Mouse (Mus musculus): ENCODE data around the gene Mpzl2. TPM values are rescaled to one million over a fixed set of nuclear protein-coding genes. Genes with fewer than 3 reads are reported as not detected.

Gene Mpzl2
- polyA plus RNA-seq, 1 experiment from 2014 or later: 3.5 TPM

DNA sequence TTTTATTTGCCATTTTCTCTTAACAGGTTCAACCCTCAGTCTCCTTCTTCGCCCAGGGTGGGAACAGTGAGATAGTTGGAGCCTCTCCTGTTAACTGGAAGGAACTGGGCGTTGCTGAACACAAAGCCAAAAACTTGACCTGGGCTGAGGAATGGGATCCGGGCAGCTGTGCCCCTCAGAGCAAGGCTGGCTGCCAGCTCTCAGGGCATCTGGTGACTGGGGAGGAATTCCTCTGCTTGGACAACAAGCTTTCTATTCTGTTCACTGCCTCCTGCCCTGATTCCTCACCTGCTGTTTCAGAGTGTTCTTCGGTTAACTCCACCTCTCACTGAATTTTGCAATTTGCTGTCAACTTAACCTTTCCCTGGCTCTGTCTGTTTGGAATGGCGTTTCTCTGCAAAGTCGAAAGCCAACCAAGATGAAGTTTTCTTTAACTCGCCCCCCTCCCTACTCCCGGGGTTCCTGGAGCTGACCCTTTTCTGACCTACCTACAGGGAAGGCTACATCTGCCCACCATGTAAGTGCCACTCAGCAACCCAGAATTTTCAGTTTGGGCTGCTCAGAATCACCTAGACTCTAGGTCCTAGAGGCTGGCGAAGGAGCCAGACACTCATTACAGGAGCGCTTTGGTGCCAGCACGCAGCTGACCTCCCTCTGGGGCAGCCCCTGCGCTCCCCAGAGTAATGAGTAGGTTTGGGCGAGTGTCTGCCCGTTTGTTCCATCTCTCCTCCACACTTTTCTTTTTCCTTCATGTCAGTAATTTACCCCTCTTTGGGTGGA is 657 bp downstream of the Mpzl2 start:
- Histone ChIP-seq H3K27me3 (ENCODE audit: poor library complexity, severe bottlenecking) (peaks cover 70% of the 10 kb centered on the region), H3K36me3 (replicated peaks) (no peaks in the 10 kb centered on the region), H3K27ac (no peak overlapping the region), H3K4me3 (peak overlapping the region; percentile 6; the same call in 1 of the 2 replicates), H3K9me3 (no peaks in the 10 kb centered on the region), H3K4me1 (peaks cover 31% of the 10 kb centered on the region)
- no peak for DNase-seq (ENCODE audit: extremely low spot score, low spot score)
- 18% methylated on average over 14 of the region's 14 CpGs for WGBS

DNA sequence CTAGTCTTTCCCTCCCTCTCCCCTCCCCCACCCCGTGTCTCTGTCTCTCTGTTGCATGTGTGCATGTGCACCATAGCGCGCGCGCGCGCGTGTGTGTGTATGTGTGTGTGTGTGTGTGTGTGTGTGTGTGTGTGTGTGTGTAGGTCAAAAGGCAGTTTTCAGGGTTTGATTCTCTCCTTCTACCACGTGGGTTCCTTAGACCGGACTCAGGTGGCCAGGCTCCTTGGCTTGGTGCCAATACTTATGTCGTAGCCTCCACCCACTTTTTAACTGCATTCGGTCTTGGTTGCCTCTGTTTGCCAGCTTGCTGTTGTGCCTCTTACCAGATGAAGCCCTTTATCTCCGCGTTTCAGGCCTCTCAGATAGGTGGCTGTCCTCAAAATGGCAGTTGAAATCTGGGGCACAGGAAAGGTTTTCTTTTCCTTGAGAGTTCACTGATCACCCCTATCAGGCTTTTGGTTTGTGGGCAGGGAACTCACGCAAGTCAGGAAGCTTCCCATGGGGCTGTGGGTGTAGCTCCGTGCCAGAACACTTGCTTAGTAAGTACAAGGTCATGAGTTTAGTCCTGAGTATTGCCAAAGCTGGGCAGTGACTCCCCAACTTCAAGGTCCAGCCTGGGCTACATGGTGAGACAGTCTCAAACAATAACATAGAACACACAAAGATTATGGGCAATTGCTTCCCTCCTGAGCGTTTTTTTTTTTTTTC is 1.7 kb downstream of the Mpzl2 start:
- peaks cover 70% of the 10 kb centered on the region for H3K27me3 ChIP-seq (ENCODE audit: poor library complexity, severe bottlenecking)
- peak overlapping the region; percentile 6 for H3K4me3 ChIP-seq
- no peak for DNase-seq (ENCODE audit: extremely low spot score, low spot score)
- H3K9me3 ChIP-seq: no peaks in the 10 kb centered on the region
- H3K27ac ChIP-seq: no peak overlapping the region
- H3K4me1 ChIP-seq: peaks cover 31% of the 10 kb centered on the region
- WGBS: 38% methylated on average over 17 of the region's 17 CpGs
- no peaks in the 10 kb centered on the region for H3K36me3 ChIP-seq (replicated peaks)

DNA sequence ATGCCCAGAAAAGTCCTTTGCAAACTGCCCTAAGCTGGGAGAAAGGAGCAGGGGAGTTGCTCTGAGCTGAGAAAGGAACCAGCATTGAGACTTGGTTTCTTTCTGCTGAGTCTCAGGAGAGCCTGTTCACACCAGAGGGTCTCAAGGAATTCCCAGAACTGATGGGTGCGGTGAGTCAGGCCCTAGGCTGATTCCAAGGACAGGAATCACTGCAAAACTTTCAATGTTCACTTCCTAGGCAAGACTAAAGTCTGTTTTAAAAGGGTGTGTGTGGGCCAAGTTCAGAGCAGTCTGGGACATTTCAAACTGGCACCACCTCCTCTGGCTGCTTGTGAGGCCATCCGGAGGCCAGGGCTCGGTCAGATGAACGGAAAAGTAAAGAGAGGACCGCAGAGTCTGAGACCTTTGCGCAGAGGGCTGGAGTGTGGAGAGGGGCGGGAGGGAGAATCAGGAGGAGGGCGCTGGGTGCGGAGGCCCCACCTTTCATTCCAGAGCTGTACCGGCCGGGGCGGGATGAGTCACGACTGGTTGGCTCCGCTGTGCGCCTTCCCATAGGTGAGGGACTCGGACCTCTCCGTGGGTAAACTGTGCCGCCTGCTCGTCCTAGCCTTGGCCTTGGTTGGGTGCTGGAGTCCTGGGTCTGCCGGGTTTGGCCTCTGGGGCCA is 2.6 kb downstream of the Mpzl2 start:
- H3K4me3 ChIP-seq: peak overlapping the region; percentile 44
- peak; percentile 27 for DNase-seq (ENCODE audit: extremely low spot score, low spot score)
- H3K4me1 ChIP-seq: peaks cover 31% of the 10 kb centered on the region
- WGBS: 3% methylated on average over 20 of the region's 20 CpGs
- H3K36me3 ChIP-seq (replicated peaks): no peaks in the 10 kb centered on the region
- H3K27ac ChIP-seq: peak overlapping the region; percentile 30; the same call in 1 of the 2 replicates
- H3K9me3 ChIP-seq: no peaks in the 10 kb centered on the region
- peaks cover 70% of the 10 kb centered on the region for H3K27me3 ChIP-seq (ENCODE audit: poor library complexity, severe bottlenecking)

DNA sequence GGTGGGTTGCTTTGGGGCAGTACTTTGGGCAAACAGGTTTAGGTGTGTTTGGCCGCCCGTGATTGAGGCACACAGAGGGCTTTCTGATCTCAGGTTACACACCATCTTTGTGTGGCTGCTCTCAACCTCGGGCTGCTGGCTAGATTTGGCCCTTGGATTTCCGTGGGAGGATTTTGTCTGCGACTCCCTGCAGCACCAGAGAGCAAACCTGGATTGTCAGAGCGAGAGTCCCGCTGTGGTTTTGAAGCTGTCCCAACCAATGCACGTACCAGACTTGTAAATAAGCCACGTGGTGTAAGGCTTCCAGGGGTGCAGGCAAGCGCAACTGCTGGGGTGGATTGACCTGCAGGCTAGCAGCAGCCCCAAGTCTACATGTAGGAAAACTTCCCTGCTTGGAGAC is 3.3 kb downstream of the Mpzl2 start:
- Histone ChIP-seq H3K27me3 (ENCODE audit: poor library complexity, severe bottlenecking) (peaks cover 67% of the 10 kb centered on the region), H3K4me3 (peak overlapping the region; percentile 44), H3K27ac (no peak overlapping the region), H3K4me1 (peaks cover 31% of the 10 kb centered on the region), H3K9me3 (no peaks in the 10 kb centered on the region), H3K36me3 (replicated peaks) (no peaks in the 10 kb centered on the region)
- peak; percentile 27 for DNase-seq (ENCODE audit: extremely low spot score, low spot score)
- WGBS: 0% methylated on average over 10 of the region's 10 CpGs

DNA sequence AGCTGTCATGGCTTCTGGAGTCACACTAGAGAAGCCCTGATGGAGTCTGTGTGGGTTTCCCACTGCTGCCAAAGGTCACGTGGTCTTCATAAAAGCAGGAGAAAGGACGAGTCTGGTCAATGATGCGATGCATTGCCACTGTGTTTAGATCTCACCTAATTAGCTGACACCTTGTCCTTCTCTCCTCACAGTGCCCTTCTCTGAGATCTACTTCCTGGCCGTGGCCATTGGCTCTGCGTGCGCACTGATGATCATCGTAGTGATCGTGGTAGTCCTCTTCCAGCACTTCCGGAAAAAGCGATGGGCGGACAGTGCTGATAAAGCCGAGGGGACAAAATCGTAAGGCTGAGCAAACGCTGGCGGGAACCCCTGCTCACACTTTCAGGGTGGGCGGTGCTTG is 7.4 kb downstream of the Mpzl2 start:
- Histone ChIP-seq H3K4me1 (peaks cover 18% of the 10 kb centered on the region), H3K9me3 (no peaks in the 10 kb centered on the region), H3K4me3 (no peak overlapping the region), H3K27me3 (ENCODE audit: poor library complexity, severe bottlenecking) (peaks cover 33% of the 10 kb centered on the region), H3K27ac (no peak overlapping the region), H3K36me3 (replicated peaks) (no peaks in the 10 kb centered on the region)
- WGBS: 93% methylated on average over 16 of the region's 16 CpGs
- DNase-seq (ENCODE audit: extremely low spot score, low spot score): no peak

DNA sequence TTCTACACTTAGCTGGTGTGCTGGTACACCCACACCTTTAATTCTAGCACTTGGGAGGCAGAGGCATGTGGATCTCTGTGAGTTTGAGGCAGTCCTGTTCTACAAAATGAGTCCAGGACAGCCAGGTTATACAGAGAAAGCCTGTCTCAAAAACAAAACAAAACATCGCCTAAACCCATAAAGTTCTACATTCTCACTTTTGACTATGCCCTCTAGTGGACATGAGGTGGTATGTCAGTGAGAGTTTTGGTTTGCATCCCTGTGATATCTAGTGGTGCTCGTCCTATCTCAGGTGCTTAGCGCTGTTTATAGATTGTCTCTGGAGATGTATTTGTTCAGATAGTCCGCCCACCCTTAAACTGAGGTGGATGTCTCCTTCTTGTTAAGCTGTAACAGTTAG is 8.9 kb downstream of the Mpzl2 start:
- Histone ChIP-seq H3K27ac (no peak overlapping the region), H3K27me3 (ENCODE audit: poor library complexity, severe bottlenecking) (peaks cover 31% of the 10 kb centered on the region), H3K36me3 (replicated peaks) (no peaks in the 10 kb centered on the region), H3K4me3 (no peak overlapping the region), H3K9me3 (no peaks in the 10 kb centered on the region), H3K4me1 (peaks cover 4% of the 10 kb centered on the region; the same call in 1 of the 2 replicates)
- WGBS: 36% methylated on average over 4 of the region's 4 CpGs
- no peak for DNase-seq (ENCODE audit: extremely low spot score, low spot score)

DNA sequence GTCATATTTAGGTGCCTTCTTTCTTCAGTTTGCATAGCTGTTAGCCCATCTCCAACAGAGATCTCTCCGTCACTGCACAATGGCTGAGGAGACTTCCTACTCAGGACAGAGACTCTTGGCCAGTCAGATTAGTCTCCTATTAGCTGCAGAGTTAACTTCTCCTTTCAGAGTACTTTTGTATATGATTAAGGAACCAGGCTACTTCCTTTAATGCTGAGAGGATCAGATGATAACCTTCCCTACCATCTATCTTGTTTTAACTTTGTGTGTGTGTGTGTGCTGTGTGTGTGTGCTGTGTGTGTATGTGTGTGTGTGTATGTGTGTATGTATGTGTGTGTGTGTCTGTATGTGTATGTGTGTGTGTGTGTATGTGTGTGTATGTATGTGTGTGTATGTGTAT is 10.1 kb downstream of the Mpzl2 start:
- Histone ChIP-seq H3K27me3 (ENCODE audit: poor library complexity, severe bottlenecking) (peaks cover 28% of the 10 kb centered on the region), H3K4me1 (peaks cover 5% of the 10 kb centered on the region), H3K4me3 (no peak overlapping the region), H3K9me3 (no peaks in the 10 kb centered on the region), H3K27ac (no peak overlapping the region), H3K36me3 (replicated peaks) (no peaks in the 10 kb centered on the region)
- no peak for DNase-seq (ENCODE audit: extremely low spot score, low spot score)
- WGBS: 88% methylated on average over 1 of the region's 1 CpGs

DNA sequence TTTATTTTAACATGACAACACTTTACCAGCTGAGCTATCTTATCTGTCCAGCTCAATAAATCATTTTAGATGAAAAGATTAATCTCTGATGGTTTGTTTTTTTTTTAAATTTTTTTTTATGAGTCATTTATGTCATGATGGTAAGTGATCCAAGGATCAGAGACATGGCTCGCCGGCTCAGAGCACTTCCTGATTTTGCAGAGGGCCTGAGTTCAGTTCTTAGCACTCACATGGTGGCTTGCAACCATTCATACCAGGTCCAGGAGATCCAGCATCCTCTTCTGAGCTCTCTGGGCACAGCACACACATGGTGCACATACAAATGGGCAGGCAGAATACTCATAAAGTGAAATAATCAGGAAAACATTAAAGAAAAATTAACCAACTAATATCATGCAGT is 10.7 kb downstream of the Mpzl2 start:
- Histone ChIP-seq H3K27ac (no peak overlapping the region), H3K36me3 (replicated peaks) (no peaks in the 10 kb centered on the region), H3K27me3 (ENCODE audit: poor library complexity, severe bottlenecking) (peaks cover 25% of the 10 kb centered on the region), H3K9me3 (no peaks in the 10 kb centered on the region), H3K4me3 (no peak overlapping the region), H3K4me1 (peaks cover 5% of the 10 kb centered on the region)
- 88% methylated on average over 2 of the region's 2 CpGs for WGBS
- no peak for DNase-seq (ENCODE audit: extremely low spot score, low spot score)

DNA sequence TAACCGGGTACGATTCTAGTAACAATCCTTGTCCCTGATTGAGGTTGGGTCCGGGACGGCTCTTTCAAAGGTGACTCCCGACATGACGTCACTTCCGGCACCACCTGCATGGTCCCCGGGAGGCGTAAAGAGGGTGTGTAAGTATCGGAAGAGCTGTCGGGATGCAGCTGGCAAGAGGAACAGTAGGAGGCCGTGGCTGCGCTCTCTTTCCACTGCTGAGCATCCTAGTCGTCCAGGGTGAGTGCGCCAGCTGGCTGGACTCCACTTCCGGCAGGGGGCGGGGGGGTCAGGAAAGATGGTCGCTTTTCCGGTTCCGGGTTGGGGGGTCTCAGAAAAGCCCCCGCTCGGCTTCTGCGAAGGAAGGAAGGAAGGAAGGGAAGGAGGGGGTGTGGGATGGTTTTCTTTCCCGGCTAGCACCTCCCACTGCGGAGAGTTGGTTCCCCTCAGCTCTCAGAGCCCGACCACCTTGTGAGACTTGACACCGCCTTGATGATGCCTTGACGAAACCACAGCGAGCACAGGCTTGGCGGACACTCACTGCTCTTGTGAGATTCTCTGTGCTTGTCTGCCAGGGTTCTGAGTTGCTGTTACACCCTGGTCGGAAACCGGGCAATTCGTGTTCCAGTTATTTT is 15.6 kb downstream of the Mpzl2 start, which contains the start of gene Mpzl3:
TSS of gene Mpzl3 (plus strand) at position 105 of the 632 bp plus-strand sequence.
- peaks cover 56% of the 10 kb centered on the region for H3K27me3 ChIP-seq (ENCODE audit: poor library complexity, severe bottlenecking)
- peak; percentile 90 for DNase-seq (ENCODE audit: extremely low spot score, low spot score)
- WGBS: under 1% methylated on average over 33 of the region's 33 CpGs
- H3K4me1 ChIP-seq: peaks cover 12% of the 10 kb centered on the region
- no peaks in the 10 kb centered on the region for H3K9me3 ChIP-seq
- no peaks in the 10 kb centered on the region for H3K36me3 ChIP-seq (replicated peaks)
- peak within 1 kb of the TSS; percentile 95 for H3K27ac ChIP-seq
- H3K4me3 ChIP-seq: peak within 1 kb of the TSS; percentile 67

DNA sequence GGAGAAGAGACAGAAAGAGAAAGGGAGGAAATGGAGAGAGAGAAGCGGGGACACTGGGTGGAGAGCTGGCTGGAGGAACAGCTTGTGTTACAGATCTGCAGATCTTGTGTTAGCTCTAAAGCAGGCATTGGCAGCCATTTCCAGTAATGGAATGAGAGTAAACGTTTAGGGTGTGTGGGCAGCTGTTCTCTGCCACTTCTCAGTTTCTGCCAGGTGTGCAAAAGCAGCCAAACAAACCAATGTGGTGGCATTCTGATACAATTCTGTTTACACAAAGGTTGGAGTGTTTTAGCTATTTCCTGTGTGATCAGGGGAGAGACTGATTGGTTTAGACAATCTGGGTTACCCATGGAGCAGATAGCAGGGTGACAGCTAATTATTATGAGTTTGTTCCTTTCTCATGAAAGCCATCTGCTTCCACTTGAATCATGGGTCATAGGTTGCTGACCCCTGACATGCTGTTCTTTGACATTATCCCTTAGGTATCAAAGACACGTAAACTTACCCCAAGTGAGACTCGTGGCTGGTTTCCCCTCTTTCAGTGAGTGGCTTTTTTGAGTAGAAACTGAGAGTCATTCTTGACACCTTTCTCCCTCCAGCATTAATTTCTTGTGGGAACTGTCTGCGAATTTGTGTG is 18.8 kb downstream of the Mpzl2 start:
- no peak for DNase-seq (ENCODE audit: extremely low spot score, low spot score)

DNA sequence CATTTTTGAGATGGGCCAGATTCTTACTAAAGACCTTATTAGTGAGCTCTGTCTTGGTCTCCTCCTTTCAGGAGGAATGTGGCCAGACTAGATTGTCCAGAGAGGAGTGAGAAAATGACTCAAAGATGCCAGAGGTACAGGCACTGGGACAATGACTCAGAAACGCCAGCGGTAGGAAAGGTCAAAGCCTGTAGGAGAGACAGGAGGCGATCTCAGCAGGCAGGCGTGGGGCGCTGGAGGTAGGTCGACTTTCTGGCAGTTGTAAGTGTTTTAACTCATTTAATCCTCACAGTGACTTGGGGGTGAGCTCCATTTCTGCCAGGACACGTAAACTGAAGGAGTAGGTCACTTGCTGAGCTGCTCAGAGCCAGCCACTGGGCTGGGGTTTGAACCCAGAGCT is 20.6 kb downstream of the Mpzl2 start:
- Histone ChIP-seq H3K9me3 (no peaks in the 10 kb centered on the region), H3K27ac (no peak overlapping the region), H3K27me3 (ENCODE audit: poor library complexity, severe bottlenecking) (peaks cover 45% of the 10 kb centered on the region), H3K4me3 (no peak overlapping the region), H3K4me1 (peaks cover 7% of the 10 kb centered on the region), H3K36me3 (replicated peaks) (no peaks in the 10 kb centered on the region)
- 42% methylated on average over 7 of the region's 7 CpGs for WGBS
- no peak for DNase-seq (ENCODE audit: extremely low spot score, low spot score)

More for the DNA sequence above, 18.8 kb downstream of the Mpzl2 start:
- no peaks in the 10 kb centered on the region for H3K36me3 ChIP-seq (replicated peaks)
- H3K9me3 ChIP-seq: no peaks in the 10 kb centered on the region
- H3K4me1 ChIP-seq: peaks cover 12% of the 10 kb centered on the region
- WGBS: 54% methylated on average over 5 of the region's 5 CpGs
- H3K27me3 ChIP-seq (ENCODE audit: poor library complexity, severe bottlenecking): peaks cover 55% of the 10 kb centered on the region
- H3K4me3 ChIP-seq: no peak overlapping the region
- H3K27ac ChIP-seq: no peak overlapping the region

DNA sequence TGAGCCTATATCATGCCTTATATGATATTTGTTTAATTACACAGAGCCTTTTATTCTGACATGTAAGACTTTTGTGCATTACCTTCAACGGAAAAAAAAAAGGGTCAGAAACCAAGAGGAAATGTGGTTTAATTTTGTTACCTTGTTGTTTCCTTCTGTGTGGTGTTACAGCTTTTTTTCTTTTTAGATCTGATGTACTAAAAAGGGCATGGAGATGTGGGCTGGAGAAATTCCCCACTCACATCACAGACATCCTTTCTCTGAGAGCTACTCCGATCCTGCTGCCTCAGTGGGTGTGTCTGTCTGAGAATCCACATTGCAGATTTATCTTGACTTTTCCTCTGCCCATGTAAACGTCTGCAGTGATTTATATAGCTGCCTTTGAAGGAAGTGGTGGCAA is 23.1 kb downstream of the Mpzl2 start:
- Histone ChIP-seq H3K27ac (no peak overlapping the region), H3K4me1 (peaks cover 3% of the 10 kb centered on the region; the same call in 1 of the 2 replicates), H3K27me3 (ENCODE audit: poor library complexity, severe bottlenecking) (peaks cover 30% of the 10 kb centered on the region), H3K36me3 (replicated peaks) (no peaks in the 10 kb centered on the region), H3K9me3 (no peaks in the 10 kb centered on the region), H3K4me3 (no peak overlapping the region)
- DNase-seq (ENCODE audit: extremely low spot score, low spot score): no peak
- 78% methylated on average over 3 of the region's 3 CpGs for WGBS
